Mouse (Mus musculus): ENCODE data around the gene Vti1a.
A peak's percentile ranks its signal among the peaks of the same experiment; 100 is the strongest.

Vti1a gene

DNA sequence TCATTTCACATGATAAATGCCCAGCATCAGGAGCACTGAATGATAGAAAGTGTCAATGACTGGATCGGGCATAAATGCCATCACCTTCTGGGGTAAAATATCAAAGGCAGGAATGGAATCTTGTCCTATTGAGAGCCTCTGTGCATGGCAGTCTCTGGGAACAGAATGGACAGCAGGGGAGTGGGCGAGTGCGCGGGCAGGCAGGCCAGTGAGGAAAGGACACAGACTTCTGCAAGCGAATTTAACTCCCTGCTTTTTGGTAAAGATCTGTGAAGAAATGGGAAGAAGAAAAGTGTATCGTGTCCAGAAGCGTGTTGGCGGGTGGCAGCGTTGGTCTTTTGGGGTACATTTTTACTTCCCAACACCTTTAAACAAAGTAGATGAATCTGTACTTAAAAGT, 207.2 kb downstream of the Vti1a start:
- DNase-seq (ENCODE audit: low spot score), result peak; percentile 21

- DNase-seq (ENCODE audit: low spot score), result no peak
Measured at GRCm38 (mm10) chr19:55524385-55524784, 208.3 kb downstream of the Vti1a start.

GRCm38 (mm10) chr19:55525056-55525455, 209.0 kb downstream of the Vti1a start:
- no peak for DNase-seq (ENCODE audit: low spot score)

- no peak for DNase-seq (ENCODE audit: low spot score)
Measured at GRCm38 (mm10) chr19:55526717-55527235, 210.7 kb downstream of the Vti1a start.

DNA sequence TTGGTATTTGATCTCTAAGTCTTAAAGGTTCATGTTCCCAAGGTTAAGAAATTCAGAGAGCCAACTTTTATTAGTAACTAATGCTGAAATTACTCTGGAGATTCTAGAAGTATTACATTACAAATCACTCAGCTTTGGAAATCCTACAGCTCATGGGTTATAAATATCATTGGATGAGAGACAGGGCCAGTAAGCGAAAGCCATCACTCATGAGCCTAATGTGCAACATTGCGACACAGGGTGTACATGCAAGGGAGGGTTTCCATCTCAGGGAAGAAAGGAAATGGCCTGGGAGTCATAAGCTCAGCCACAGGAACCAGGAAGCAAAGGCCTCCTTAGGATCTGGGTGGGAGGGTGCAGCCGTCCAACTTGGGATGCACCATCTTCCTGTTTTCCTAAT, 213.9 kb downstream of the Vti1a start:
- DNase-seq (ENCODE audit: low spot score), result no peak

DNA sequence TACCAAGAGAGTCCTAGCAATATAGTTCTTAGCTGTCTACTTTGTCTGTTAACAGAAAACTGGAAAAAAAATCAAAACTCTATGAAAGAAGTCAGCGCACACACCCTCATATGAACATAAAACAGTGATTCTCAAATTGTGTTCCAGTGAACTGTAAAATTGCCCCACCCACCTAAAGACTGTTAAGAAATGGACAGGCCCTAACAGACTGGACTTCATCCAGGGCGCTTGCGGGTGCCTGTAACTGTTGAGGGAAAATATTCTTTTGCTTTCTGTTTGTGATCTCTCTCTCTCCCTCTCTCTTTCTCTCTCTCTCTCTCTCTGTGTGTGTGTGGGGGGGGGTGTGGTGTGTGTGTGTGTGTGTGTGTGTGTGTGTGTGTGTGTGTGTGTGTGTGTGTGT, 216.6 kb downstream of the Vti1a start:
- no peak for DNase-seq (ENCODE audit: low spot score)

GRCm38 (mm10) chr19:55536273-55536937, 220.3 kb downstream of the Vti1a start:
- no peak for DNase-seq (ENCODE audit: low spot score)

DNA sequence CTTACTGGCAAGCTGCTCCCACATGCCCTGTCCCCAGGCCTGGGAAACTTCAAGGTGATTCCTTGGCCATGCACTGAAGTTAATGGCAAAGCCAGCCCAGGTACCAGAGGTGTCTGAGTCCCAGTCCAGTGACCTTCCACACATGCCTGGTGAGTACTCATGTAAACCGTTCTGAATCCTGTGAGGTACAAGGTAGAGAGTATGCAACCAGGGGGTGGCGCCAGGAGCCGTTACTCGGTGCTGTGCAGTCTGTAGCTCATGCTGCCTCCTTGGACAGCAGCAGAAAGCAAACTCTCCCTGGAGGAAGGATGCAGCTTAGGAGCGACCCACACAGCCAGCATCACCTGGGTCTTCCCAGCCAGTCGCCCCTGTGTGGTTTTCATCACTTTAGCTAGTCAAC, 221.6 kb downstream of the Vti1a start:
- no peak for DNase-seq (ENCODE audit: low spot score)

GRCm38 (mm10) chr19:55541641-55542040, 225.5 kb downstream of the Vti1a start:
- no peak for DNase-seq (ENCODE audit: low spot score)

- DNase-seq (ENCODE audit: low spot score), result no peak
Measured at GRCm38 (mm10) chr19:55542461-55542860, 226.4 kb downstream of the Vti1a start.

DNA sequence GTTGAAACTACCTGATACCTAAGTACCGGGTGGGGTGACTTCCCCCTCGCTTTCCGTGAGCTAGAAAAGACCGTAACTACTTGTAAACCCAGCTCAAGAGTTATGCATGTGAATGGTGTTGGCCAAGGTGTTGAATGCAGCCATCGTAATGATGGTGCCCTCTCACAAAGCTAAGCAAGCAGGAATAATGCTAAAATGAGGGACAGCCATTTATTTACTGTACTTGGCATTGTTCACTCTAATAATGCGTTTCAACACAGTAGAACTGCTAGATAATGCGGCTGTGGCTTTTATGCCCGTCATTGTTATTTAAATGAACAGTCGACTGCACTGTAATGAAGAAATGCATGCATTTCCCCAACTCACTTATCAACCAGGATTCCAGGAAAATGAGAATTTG, 227.1 kb downstream of the Vti1a start:
- no peak for DNase-seq (ENCODE audit: low spot score)

DNA sequence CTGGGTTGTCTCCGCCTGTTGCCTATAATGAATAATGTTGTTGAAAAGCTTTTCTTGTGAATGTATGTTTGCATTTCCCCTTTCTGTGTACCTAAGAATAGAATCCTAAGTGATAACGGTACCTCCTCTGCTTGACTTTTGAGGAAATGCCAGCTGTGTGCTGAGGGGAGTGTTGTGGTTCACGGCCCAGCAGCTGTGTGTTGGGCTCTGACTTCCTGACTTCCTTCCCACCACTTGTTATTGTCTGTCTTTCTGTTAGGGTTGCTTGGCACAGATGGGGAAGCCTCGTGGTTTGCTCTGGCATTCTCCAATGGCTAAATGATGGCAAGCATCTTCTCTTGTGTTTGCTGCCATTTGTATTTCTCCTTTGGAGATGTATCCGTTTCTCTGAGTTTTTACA, 228.4 kb downstream of the Vti1a start:
- DNase-seq (ENCODE audit: low spot score), result no peak

DNA sequence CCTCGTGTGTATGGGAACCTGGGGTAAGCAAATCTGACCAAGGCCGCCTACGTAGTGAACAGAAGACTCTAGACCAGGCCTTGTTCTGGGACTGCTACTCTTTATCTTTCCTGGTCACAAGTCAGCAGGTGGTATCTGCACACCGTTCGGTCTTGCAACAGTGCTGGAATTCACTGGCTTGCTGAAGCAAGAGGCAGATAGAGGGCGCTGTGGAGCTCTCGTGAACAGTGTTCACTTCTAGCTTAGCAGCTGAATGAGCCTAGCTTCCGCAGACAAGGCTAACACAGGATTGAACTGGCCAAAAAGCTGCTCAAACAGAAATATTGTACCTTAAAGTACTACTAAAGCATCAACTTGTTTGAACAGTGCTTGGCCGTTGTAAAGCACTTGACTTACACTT, 229.4 kb downstream of the Vti1a start:
- no peak for DNase-seq (ENCODE audit: low spot score)

DNA sequence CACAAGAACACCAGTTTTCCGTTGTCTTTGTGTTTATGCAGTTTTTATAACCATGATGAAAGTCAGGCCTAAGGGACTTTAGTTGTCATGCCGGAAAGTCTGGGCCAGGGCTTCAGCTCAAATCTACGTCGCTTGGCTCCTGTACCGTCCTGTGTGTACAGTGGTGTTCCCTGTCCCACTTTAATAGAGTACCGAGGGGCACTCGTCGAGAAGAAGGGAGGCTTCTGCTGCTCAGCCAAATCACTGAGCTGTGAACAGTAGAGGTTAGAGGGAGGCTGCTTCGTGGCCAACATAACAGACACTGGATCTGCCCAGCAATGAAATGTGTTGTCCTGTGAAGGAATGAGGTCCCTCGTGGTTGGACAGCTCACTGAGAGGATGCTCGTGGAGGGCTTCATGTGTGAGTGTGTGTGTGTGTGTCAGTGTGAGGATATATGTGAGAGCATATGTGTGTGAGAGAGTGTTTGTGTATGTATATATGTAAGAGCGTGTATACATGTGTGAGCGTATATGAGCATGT, 230.0 kb downstream of the Vti1a start:
- no peak for DNase-seq (ENCODE audit: low spot score)

DNA sequence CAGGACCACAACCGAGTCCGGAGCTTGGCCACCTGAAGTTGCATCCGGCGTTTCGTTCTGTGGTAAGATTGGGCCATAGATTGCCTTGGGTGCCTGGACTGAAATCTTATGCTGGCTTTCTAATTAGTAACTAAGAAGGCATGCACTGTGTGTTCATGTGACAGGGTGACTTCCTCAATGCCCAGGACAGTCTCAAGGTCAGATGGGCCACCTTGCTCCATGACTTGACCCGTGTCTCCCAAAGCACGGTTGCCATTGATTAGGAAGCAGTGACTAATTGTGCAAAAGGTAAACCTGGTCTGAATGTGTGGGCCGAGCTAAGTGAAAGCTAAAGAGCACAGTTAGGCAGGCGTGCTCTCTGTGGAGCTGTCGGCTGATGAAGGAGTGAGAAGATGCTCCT, 232.1 kb downstream of the Vti1a start:
- DNase-seq (ENCODE audit: low spot score), result no peak

GRCm38 (mm10) chr19:55548656-55549055, 232.6 kb downstream of the Vti1a start:
- DNase-seq (ENCODE audit: low spot score), result no peak

DNA sequence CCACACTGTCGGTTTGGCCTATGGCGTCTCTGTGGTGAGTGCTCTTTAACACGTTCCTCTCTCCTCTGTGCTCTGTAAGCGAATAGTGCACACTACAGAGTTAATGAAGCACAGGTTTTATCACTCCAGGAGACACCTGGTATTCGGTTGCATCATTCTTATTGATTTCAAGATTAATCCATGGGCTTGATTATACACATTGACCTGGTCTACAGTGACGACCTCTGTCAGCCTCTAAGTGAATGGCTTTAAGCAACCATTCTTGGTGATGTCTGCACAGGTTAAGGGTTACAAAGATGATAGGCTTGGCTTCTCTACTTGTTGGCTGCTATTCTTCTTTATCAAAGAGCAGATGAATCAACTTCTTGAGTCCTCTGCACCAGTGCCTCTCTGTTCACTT, 234.1 kb downstream of the Vti1a start:
- no peak for DNase-seq (ENCODE audit: low spot score)

DNA sequence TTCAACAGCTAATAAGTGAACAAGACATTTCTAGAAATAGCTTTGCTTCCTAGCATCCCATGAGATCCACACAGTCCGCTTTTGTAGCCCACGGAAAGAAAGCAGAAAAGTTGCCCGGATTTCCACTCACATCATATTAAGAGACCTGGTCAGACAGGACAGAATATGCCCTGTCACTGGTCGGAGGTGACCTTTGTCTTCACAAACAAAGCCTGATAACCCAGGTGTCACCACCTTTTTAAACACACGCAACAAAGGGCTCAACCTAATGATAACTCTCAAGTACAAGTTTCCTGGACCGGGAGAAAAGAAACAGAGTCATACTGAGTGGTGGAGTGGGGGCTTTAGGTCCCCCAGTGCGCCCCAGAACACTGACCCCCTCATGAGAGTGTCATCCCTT, 236.2 kb downstream of the Vti1a start:
- DNase-seq (ENCODE audit: low spot score), result no peak

- DNase-seq (ENCODE audit: low spot score), result no peak
Measured at GRCm38 (mm10) chr19:55552861-55553260, 236.8 kb downstream of the Vti1a start.

- DNase-seq (ENCODE audit: low spot score), result no peak
Measured at GRCm38 (mm10) chr19:55554295-55554694, 238.2 kb downstream of the Vti1a start.

- DNase-seq (ENCODE audit: low spot score), result no peak
Measured at GRCm38 (mm10) chr19:55554703-55555102, 238.6 kb downstream of the Vti1a start.

- peak; percentile 26 for DNase-seq (ENCODE audit: low spot score)
Measured at GRCm38 (mm10) chr19:55556168-55556999, 240.3 kb downstream of the Vti1a start.

- no peak for DNase-seq (ENCODE audit: low spot score)
Measured at GRCm38 (mm10) chr19:55559331-55559730, 243.2 kb downstream of the Vti1a start.
